Comparison of ENCODE assay signal across 12 mouse cellular contexts in the genomic region with DNA sequence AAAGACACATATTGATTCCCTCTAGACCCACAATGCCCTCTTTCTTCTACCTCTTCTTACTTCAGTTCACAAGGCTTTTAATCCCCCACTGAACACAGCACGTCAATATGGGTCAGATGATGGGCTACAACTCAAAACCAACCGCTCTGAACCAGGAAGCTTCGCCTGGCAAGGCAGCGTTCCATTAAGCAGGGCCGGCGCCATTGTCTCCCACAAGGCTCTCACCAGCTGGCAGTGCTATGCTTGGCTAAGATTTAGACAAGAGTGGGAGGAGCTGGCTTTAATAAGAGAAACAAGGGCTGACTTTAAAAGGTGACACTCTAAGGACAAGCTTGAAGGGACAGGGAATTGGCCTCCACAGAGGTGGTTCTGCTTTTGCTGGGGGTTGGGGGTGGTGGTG.
DNase-seq lines count a peak whose midpoint lies in the region; ATAC-seq lines count a peak whose summit lies in the region.
"Had no signal": no experiment of that assay in that cellular context is flagged by ENCODE, and none has a peak within 500 bp of the region (broad histone marks: within the 10 kb centered on the region; RNA-seq: fewer than 3 reads in every experiment).

No protein-coding gene starts in this region.

- DNase-seq in frontal cortex, adult 2 months (ENCODE audit: extremely low spot score in 1 of 2, low spot score in 1 of 2) = no peak
- peak; percentile 11 for DNase-seq in brain, adult 2 months (ENCODE audit: low read depth, low spot score)
- peak; percentile 37 for DNase-seq in embryo, embryonic 11 days
- DNase-seq in midbrain, embryonic 10.5 days (ENCODE audit: low spot score) = peak; percentile 52
- DNase-seq in thymus, adult 18-20 months = no peak
- no peak for DNase-seq in frontal cortex, postnatal 14 days (ENCODE audit: low spot score in 2 of 2)
- DNase-seq in heart, adult 8-10 months (ENCODE audit: low spot score) = no peak
- DNase-seq: adrenal gland, postnatal 14 days; heart, adult 2 months; lung, adult 2 months had no signal

- peaks cover 12% of the 10 kb centered on the region for H3K4me1 ChIP-seq in midbrain, embryonic 10.5 days

- peak; percentile 41; the same call in 1 of the 2 replicates for ATAC-seq in frontal cortex, adult (ENCODE audit: low TSS enrichment)

- 37% methylated on average over 6 of the region's 6 CpGs for WGBS in midbrain, embryonic 10.5 days

- H3K27me3 ChIP-seq in midbrain, embryonic 10.5 days (ENCODE audit: low read depth, poor library complexity, severe bottlenecking) = no peaks in the 10 kb centered on the region

- H3K9me3 ChIP-seq in midbrain, embryonic 10.5 days (replicated peaks) = no peaks in the 10 kb centered on the region

- H3K36me3 ChIP-seq in midbrain, embryonic 10.5 days = no peaks in the 10 kb centered on the region

- no peak overlapping the region for H3K4me3 ChIP-seq in midbrain, embryonic 10.5 days
- H3K4me3 ChIP-seq: heart, adult 2 months; layer of hippocampus, adult 2 months had no signal

- peak overlapping the region; percentile 64 for H3K27ac ChIP-seq in midbrain, embryonic 10.5 days (replicated peaks)
- H3K27ac ChIP-seq: heart, adult 2 months; layer of hippocampus, adult 2 months had no signal

Comparison
In these comparisons a context has a peak if more than half of its experiments do, and no peak if none do; other contexts are left out.
1. DNase-seq: peak in brain, adult 2 months (single experiment), embryo, embryonic 11 days (single experiment) and midbrain, embryonic 10.5 days (single experiment); none in frontal cortex, adult 2 months (0 of 2), thymus, adult 18-20 months (0 of 2), frontal cortex, postnatal 14 days (0 of 2) and heart, adult 8-10 months (single experiment).